8 mouse cellular contexts compared by ENCODE assay signal in the genomic region with DNA sequence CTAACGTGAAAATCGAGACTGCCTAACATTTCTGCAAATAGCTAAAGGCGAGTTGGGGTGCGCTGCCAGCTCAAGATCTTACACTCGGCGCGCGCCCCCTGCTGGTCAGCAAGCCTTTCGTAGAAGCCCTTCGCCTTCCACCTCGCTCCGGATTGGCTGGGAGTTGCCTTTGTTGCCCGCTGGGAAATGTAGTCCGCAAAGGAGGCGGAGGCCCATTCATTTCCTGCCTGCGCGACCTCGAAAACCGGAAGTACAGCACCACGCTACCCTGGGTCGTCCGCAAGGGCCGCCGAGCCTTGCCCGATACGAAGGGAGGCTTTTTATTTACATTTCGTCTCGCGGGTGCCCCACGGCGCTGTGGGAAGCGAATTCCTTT. TPM values are rescaled to one million over a fixed set of nuclear protein-coding genes. Genes with fewer than 3 reads are reported as not detected.
A peak's percentile ranks its signal among the peaks of the same experiment; 100 is the strongest.
DNase-seq lines count a peak whose midpoint lies in the region; ATAC-seq and TF ChIP-seq lines count a peak whose summit lies in the region.

No protein-coding gene starts in this region.

- TF ChIP-seq POLR2A in MEL (IDR thresholded peaks at IDR 0.05; ENCODE audit: control insufficient read depth in 1 of 2, insufficient read depth in 1 of 2, low read depth in 1 of 2, low read length in 2 of 2, poor library complexity in 1 of 2), result peak; percentile 79 to 84; a peak in 3 of 4 replicates
- peak; percentile 72; the same call in 1 of the 2 replicates for TF ChIP-seq POLR2A in cerebellum, adult 2 months (IDR thresholded peaks at IDR 0.05; ENCODE audit: borderline replicate concordance, insufficient read depth, low read length)

- WGBS in cerebellum, adult 2 months, result under 1% methylated on average over 32 of the region's 32 CpGs
- WGBS in forebrain, postnatal 0 days, result under 1% methylated on average over 32 of the region's 32 CpGs
- WGBS in lung, embryonic 15.5 days, result 0% methylated on average over 32 of the region's 32 CpGs

- H3K27me3 ChIP-seq in MEL (ENCODE audit: control insufficient read depth in 1 of 2, insufficient read depth in 2 of 2, low read length in 2 of 2), result no peaks in the 10 kb centered on the region
- H3K27me3 ChIP-seq in cerebellum, adult 2 months (ENCODE audit: control insufficient read depth, insufficient read depth, low read length), result no peaks in the 10 kb centered on the region
- H3K27me3 ChIP-seq in forebrain, postnatal 0 days (ENCODE audit: insufficient read depth, low read length), result no peaks in the 10 kb centered on the region
- H3K27me3 ChIP-seq in lung, embryonic 15.5 days, result no peaks in the 10 kb centered on the region

- peak; percentile 99 for DNase-seq in MEL (ENCODE audit: low read depth, low spot score)
- DNase-seq in cerebellum, adult 2 months, result peak; percentile 99
- DNase-seq in forebrain, postnatal 0 days, result peak; percentile 99
- DNase-seq in heart, postnatal 4 days, result peak; percentile 99
- peak; percentile 98 to 99 for DNase-seq in layer of hippocampus, adult 8-10 months (ENCODE audit: low spot score in 2 of 2)
- DNase-seq in ovary, adult 18-20 months (ENCODE audit: low spot score), result peak; percentile 97
- DNase-seq in thymus, postnatal 0 days (ENCODE audit: low spot score), result peak; percentile 99

- peak overlapping the region; percentile 95 for H3K27ac ChIP-seq in MEL (ENCODE audit: control insufficient read depth, low read depth, low read length)
- peak overlapping the region; percentile 57; the same call in 1 of the 2 replicates for H3K27ac ChIP-seq in cerebellum, adult 2 months (ENCODE audit: insufficient read depth, low read length)
- H3K27ac ChIP-seq in forebrain, postnatal 0 days (ENCODE audit: low read depth, low read length), result peak overlapping the region; percentile 86
- peak overlapping the region; percentile 97 for H3K27ac ChIP-seq in lung, embryonic 15.5 days

- peak overlapping the region; percentile 86 for H3K9ac ChIP-seq in MEL (ENCODE audit: control insufficient read depth, low read depth, low read length, poor library complexity, severe bottlenecking)
- H3K9ac ChIP-seq in forebrain, postnatal 0 days, result peak overlapping the region; percentile 53
- peak overlapping the region; percentile 26; the same call in 1 of the 2 replicates for H3K9ac ChIP-seq in lung, embryonic 15.5 days

- TF ChIP-seq RAD21 in MEL (IDR thresholded peaks at IDR 0.05; ENCODE audit: low read depth, low read length), result peak; percentile 63

- peak; percentile 54 to 96 (median 96) for TF ChIP-seq CTCF in MEL (IDR thresholded peaks at IDR 0.05 in 2 of 3, conservative IDR thresholded peaks at IDR 0.05 in 1 of 3; ENCODE audit: control insufficient read depth in 1 of 3, insufficient read depth in 1 of 3, low read depth in 2 of 3, low read length in 3 of 3, poor library complexity in 1 of 3, severe bottlenecking in 1 of 3)
- peak; percentile 85 for TF ChIP-seq CTCF in cerebellum, adult 2 months (IDR thresholded peaks at IDR 0.05; ENCODE audit: borderline replicate concordance, insufficient read depth, low read depth, low read length)
- peak; percentile 95 for TF ChIP-seq CTCF in forebrain, postnatal 0 days (IDR thresholded peaks at IDR 0.05; ENCODE audit: low read depth)

- peak overlapping the region; percentile 53 for H3K4me2 ChIP-seq in forebrain, postnatal 0 days (ENCODE audit: low read depth)
- peak overlapping the region; percentile 84 for H3K4me2 ChIP-seq in lung, embryonic 15.5 days

- peak; percentile 92 for ATAC-seq in forebrain, postnatal 0 days
- peak; percentile 94 for ATAC-seq in lung, embryonic 15.5 days (ENCODE audit: borderline replicate concordance, extremely low read depth, low FRiP score, low TSS enrichment)

- H3K4me1 ChIP-seq in MEL (ENCODE audit: control insufficient read depth in 1 of 2, insufficient read depth in 2 of 2, low read length in 2 of 2), result peaks cover 0 to 38% of the 10 kb centered on the region in 2 experiments; a peak in 2 of 4 replicates
- H3K4me1 ChIP-seq in cerebellum, adult 2 months (ENCODE audit: control insufficient read depth, insufficient read depth, low read length), result peaks cover 18% of the 10 kb centered on the region
- peaks cover 22% of the 10 kb centered on the region for H3K4me1 ChIP-seq in forebrain, postnatal 0 days (ENCODE audit: insufficient read depth)
- peaks cover 40% of the 10 kb centered on the region for H3K4me1 ChIP-seq in lung, embryonic 15.5 days

- no peaks in the 10 kb centered on the region for H3K9me3 ChIP-seq in MEL (replicated peaks; ENCODE audit: insufficient read depth, low read length)
- H3K9me3 ChIP-seq in forebrain, postnatal 0 days (ENCODE audit: low read length), result no peaks in the 10 kb centered on the region
- no peaks in the 10 kb centered on the region for H3K9me3 ChIP-seq in lung, embryonic 15.5 days

- TF ChIP-seq EP300 in MEL (IDR thresholded peaks at IDR 0.05; ENCODE audit: low read depth in 1 of 2, low read length in 2 of 2), result 0 out of 4 replicates have a peak, but pooled peaks of 1 of the 2 experiments have one; percentile 1

- peaks cover 0 to 28% of the 10 kb centered on the region in 2 experiments; a peak in 3 of 4 replicates for H3K36me3 ChIP-seq in MEL (ENCODE audit: control insufficient read depth in 1 of 2, insufficient read depth in 2 of 2, low read length in 2 of 2)
- peaks cover 28% of the 10 kb centered on the region for H3K36me3 ChIP-seq in forebrain, postnatal 0 days (ENCODE audit: insufficient read depth)
- peaks cover 26% of the 10 kb centered on the region for H3K36me3 ChIP-seq in lung, embryonic 15.5 days

- peak overlapping the region; percentile 57 to 67 for H3K4me3 ChIP-seq in MEL (ENCODE audit: control insufficient read depth in 1 of 2, insufficient read depth in 1 of 2, low read depth in 2 of 2, low read length in 2 of 2)
- peak overlapping the region; percentile 71 for H3K4me3 ChIP-seq in cerebellum, adult 2 months (replicated peaks; ENCODE audit: insufficient read depth, low read depth, low read length)
- peak overlapping the region; percentile 50 for H3K4me3 ChIP-seq in forebrain, postnatal 0 days (ENCODE audit: low read depth, low read length)
- H3K4me3 ChIP-seq in lung, embryonic 15.5 days, result peak overlapping the region; percentile 72

- H3K79me2 ChIP-seq in MEL (ENCODE audit: control insufficient read depth, insufficient read depth, low read length, poor library complexity), result peaks cover 39% of the 10 kb centered on the region

RNA-seq across cellular contexts. Expression of a gene that starts 0.8 kb away (rescaled TPM):
- 16.2 and 21.5 TPM in 2 replicates for total RNA-seq in MEL (2012; rRNA removed)
- polyA plus RNA-seq in MEL (2012; ENCODE audit: insufficient read depth in 1 of 2, insufficient read length in 2 of 2, low read depth in 1 of 2, low replicate concordance in 2 of 2, missing spikeins in 1 of 2), result 10 to 100 TPM in 1 of 2 experiments, not detected in 1; 17.1 TPM
- polyA plus RNA-seq in cerebellum, adult 2 months (2012; rRNA removed), result 19.9 and 21.8 TPM in 2 replicates
- 44.2 and 53.6 TPM in 2 replicates for total RNA-seq in forebrain, postnatal 0 days (2014; rRNA removed)
- 15.4 and 17.2 TPM in 2 replicates for polyA plus RNA-seq in forebrain, postnatal 0 days (2015; fragmentation: Nextera tagmentation; extraction: Ambion mirVana)
- total RNA-seq in heart, postnatal 4 days (2021), result 10 to 100 TPM; 69.6 to 73.8 TPM
- 10 to 100 TPM; 32.7 to 36.0 (median 35.1) TPM for total RNA-seq in layer of hippocampus, adult 8-10 months (2022)
- polyA plus RNA-seq in lung, embryonic 15.5 days (2015; fragmentation: Nextera tagmentation; extraction: Ambion mirVana), result 11.7 and 13.3 TPM in 2 replicates
- polyA plus RNA-seq in thymus, postnatal 0 days (2015; fragmentation: Nextera tagmentation; extraction: Ambion mirVana), result 11.1 and 12.9 TPM in 2 replicates

RNA-seq across cellular contexts. Expression of a gene that starts 20.7 kb away (rescaled TPM):
- 3.5 and 4.6 TPM in 2 replicates for total RNA-seq in MEL (2012; rRNA removed)
- polyA plus RNA-seq in MEL (2012; ENCODE audit: insufficient read depth in 1 of 2, insufficient read length in 2 of 2, low read depth in 1 of 2, low replicate concordance in 2 of 2, missing spikeins in 1 of 2), result 1 to 10 TPM in 1 of 2 experiments, not detected in 1; 8.7 TPM
- 4.5 and 4.7 TPM in 2 replicates for polyA plus RNA-seq in cerebellum, adult 2 months (2012; rRNA removed)
- 1.9 and 2.5 TPM in 2 replicates for total RNA-seq in forebrain, postnatal 0 days (2014; rRNA removed)
- polyA plus RNA-seq in forebrain, postnatal 0 days (2015; fragmentation: Nextera tagmentation; extraction: Ambion mirVana), result 1.2 and 1.5 TPM in 2 replicates
- 10 to 100 TPM; 10.3 to 10.8 TPM for total RNA-seq in heart, postnatal 4 days (2021)
- 1 to 10 TPM; 6.8 to 8.8 (median 7.8) TPM for total RNA-seq in layer of hippocampus, adult 8-10 months (2022)
- 4.2 and 4.6 TPM in 2 replicates for polyA plus RNA-seq in lung, embryonic 15.5 days (2015; fragmentation: Nextera tagmentation; extraction: Ambion mirVana)
- 2.5 and 3.0 TPM in 2 replicates for polyA plus RNA-seq in thymus, postnatal 0 days (2015; fragmentation: Nextera tagmentation; extraction: Ambion mirVana)

RNA-seq across cellular contexts. Expression of a gene that starts 36.8 kb away (rescaled TPM):
- total RNA-seq in MEL (2012; rRNA removed), result 6.6 and 7.6 TPM in 2 replicates
- 10 to 100 TPM in 1 of 2 experiments, not detected in 1; 13.1 TPM for polyA plus RNA-seq in MEL (2012; ENCODE audit: insufficient read depth in 1 of 2, insufficient read length in 2 of 2, low read depth in 1 of 2, low replicate concordance in 2 of 2, missing spikeins in 1 of 2)
- polyA plus RNA-seq in cerebellum, adult 2 months (2012; rRNA removed), result 15.6 and 20.9 TPM in 2 replicates
- total RNA-seq in forebrain, postnatal 0 days (2014; rRNA removed), result 8.1 and 8.5 TPM in 2 replicates
- polyA plus RNA-seq in forebrain, postnatal 0 days (2015; fragmentation: Nextera tagmentation; extraction: Ambion mirVana), result 12.4 and 13.9 TPM in 2 replicates
- 10 to 100 TPM; 56.3 to 65.7 TPM for total RNA-seq in heart, postnatal 4 days (2021)
- 10 to 100 TPM; 13.2 to 22.6 (median 19.6) TPM for total RNA-seq in layer of hippocampus, adult 8-10 months (2022)
- 82.4 and 82.5 TPM in 2 replicates for polyA plus RNA-seq in lung, embryonic 15.5 days (2015; fragmentation: Nextera tagmentation; extraction: Ambion mirVana)
- 59.5 TPM in 2 replicates for polyA plus RNA-seq in thymus, postnatal 0 days (2015; fragmentation: Nextera tagmentation; extraction: Ambion mirVana)

RNA-seq across cellular contexts. Expression of a gene that starts 37.1 kb away (rescaled TPM):
- total RNA-seq in MEL (2012; rRNA removed), result 34.3 and 36.3 TPM in 2 replicates
- 10 to 100 TPM in 1 of 2 experiments, not detected in 1; 67.2 TPM for polyA plus RNA-seq in MEL (2012; ENCODE audit: insufficient read depth in 1 of 2, insufficient read length in 2 of 2, low read depth in 1 of 2, low replicate concordance in 2 of 2, missing spikeins in 1 of 2)
- polyA plus RNA-seq in cerebellum, adult 2 months (2012; rRNA removed), result 54.7 and 56.3 TPM in 2 replicates
- total RNA-seq in forebrain, postnatal 0 days (2014; rRNA removed), result 16.2 and 21.9 TPM in 2 replicates
- 16.1 and 19.5 TPM in 2 replicates for polyA plus RNA-seq in forebrain, postnatal 0 days (2015; fragmentation: Nextera tagmentation; extraction: Ambion mirVana)
- 10 to 100 TPM; 29.1 to 31.2 TPM for total RNA-seq in heart, postnatal 4 days (2021)
- 10 to 100 TPM; 54.5 to 65.5 (median 60.5) TPM for total RNA-seq in layer of hippocampus, adult 8-10 months (2022)
- polyA plus RNA-seq in lung, embryonic 15.5 days (2015; fragmentation: Nextera tagmentation; extraction: Ambion mirVana), result 37.1 and 37.6 TPM in 2 replicates
- polyA plus RNA-seq in thymus, postnatal 0 days (2015; fragmentation: Nextera tagmentation; extraction: Ambion mirVana), result 30.5 and 32.7 TPM in 2 replicates

RNA-seq across cellular contexts. Expression of a gene that starts 44.2 kb away (rescaled TPM):
- not detected in 2 replicates for total RNA-seq in MEL (2012; rRNA removed)
- not detected for polyA plus RNA-seq in MEL (2012; ENCODE audit: insufficient read depth in 1 of 2, insufficient read length in 2 of 2, low read depth in 1 of 2, low replicate concordance in 2 of 2, missing spikeins in 1 of 2)
- not detected in 2 replicates for polyA plus RNA-seq in cerebellum, adult 2 months (2012; rRNA removed)
- not detected in 2 replicates for total RNA-seq in forebrain, postnatal 0 days (2014; rRNA removed)
- not detected in 2 replicates for polyA plus RNA-seq in forebrain, postnatal 0 days (2015; fragmentation: Nextera tagmentation; extraction: Ambion mirVana)
- total RNA-seq in heart, postnatal 4 days (2021), result not detected
- not detected for total RNA-seq in layer of hippocampus, adult 8-10 months (2022)
- not detected in 2 replicates for polyA plus RNA-seq in lung, embryonic 15.5 days (2015; fragmentation: Nextera tagmentation; extraction: Ambion mirVana)
- polyA plus RNA-seq in thymus, postnatal 0 days (2015; fragmentation: Nextera tagmentation; extraction: Ambion mirVana), result 0.84 and 1.8 TPM in 2 replicates

Comparison
In these comparisons a context has a peak if more than half of its experiments do, and no peak if none do; other contexts are left out.
1. Peak in every context shown above with its lines: DNase-seq, ATAC-seq, H3K4me3 ChIP-seq and H3K27ac ChIP-seq.
2. H3K9ac ChIP-seq: peak in every context shown above with its lines; median percentile 86 in MEL; 53 in forebrain, postnatal 0 days; 26 in lung, embryonic 15.5 days.